Mouse (Mus musculus) mouse trophoblast stem cell (cell line): Measurements from ENCODE around the gene Zfc3h1.

ENCODE experiments used
- in situ Hi-C, 2 experiments: fragments of 300-500 bp; cut with MseI, MboI; formaldehyde crosslinking; loops; 2 replicates in 1 of 2; 3 replicates in 1 of 2; pipeline ENCODE4 v1.15.1; 2025

Gene Zfc3h1

DNA sequence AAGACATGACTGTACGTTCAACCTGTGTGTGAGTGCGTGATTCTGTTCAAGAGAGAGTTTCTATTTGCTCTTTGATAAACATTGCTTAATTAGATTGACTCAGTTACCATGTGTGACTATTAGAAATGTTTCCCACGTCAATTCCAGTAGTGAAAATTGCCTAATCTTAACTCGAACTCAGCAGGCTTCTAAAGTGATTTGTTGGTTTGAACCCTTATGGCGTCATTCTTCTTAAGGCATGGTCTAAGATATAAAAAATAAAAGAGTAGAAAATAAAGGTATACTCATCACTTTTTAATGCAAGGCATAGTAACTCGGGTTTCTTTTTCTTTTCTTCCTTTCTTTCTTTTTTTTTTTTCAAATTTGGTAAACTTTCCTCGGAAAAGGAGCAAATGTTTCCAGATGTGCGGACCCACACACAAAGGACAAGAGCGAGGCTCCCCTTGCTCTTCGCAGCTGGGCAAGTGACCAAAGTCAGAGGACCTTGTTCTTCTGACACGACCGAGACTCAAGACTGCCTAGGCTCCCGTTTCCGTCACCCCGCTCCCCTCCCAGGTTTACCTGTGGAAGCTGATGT lies 1.0 kb upstream of the Zfc3h1 start:
- in situ Hi-C loops, result no loop called here

DNA sequence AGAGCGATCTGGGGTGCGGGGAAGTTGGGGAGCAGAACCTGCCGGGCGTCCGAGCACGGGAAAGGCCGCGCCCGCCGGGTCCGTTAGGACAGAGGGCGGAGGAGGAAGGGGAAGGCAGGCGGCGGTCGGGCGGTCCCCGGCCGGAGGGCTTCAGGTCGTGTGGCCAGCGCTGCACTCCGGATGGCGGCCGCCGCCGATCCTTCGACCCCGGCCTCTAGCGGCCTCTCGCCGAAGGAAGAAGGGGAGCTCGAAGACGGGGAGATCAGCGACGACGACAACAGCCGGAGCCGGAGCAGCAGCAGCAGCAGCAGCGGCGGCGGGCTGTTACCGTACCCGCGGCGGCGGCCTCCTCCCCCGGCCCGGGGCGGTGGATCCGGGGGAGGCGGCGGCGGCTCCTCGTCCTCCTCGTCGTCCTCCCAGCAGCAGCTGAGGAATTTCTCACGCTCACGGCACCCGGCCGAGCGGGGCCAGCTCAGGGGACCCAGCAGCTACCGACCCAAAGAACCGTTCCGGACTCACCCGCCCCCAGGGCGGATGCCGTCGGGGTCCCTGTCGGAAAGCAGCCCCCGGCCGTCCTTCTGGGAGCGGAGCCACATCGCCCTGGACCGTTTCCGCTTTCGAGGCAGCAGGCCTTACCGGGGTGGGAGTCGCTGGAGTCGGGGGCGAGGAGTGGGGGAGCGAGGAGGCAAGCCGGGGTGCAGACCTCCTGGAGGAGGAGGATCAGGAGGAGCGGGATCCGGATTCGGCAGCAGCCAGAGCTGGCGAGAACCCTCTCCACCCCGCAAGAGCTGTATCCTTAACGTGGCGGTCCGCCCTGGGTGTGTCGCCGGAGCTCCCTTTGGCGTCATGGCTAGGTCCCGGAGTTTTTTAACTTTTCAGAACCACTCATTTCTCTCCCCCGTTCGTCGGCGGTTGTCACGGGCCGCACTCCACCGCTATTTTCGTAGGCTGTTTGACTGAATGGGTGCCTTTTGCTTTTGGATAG lies 551 bp downstream of the Zfc3h1 start:
- in situ Hi-C loops, result no loop called here

DNA sequence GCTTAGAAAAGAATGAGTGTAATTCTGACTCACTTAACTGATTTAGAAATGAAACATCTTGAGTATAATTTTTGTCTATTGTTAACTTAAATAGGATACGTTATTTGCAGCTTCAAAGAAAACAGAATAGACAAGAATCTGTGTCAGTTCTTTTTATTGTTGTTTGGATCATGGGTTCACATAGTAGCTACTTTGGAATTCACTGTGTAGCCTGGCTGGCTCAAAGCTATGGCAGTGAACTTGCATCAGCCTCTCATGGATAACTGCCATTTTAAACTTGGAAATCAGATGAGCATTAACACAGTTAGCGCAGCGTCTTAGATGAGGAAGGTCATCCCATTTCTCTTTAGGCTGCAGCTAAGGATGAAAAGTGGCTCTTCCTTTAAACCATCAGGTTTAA lies 3.1 kb downstream of the Zfc3h1 start:
- in situ Hi-C loops, result no loop called here

DNA sequence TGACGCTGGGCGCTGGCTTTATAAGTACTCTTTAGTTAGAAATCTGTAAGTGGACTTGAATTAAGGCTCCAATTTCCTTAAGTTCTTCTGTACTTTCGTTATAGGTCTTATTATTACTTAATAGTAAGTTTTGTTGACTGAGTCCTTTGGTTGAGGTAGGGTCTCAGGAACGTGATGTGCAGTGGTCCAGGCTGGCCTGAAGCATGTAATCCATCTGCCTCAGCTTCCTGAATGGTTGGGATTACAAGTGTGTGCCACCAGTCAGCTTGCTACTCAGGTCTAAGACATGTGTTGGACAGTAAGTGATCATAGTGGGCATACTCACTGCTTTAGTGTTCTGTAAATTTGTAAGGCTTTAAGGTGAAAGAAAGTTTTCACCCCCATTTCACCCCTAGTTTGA lies 6.3 kb downstream of the Zfc3h1 start:
- in situ Hi-C loops, result no loop called here

DNA sequence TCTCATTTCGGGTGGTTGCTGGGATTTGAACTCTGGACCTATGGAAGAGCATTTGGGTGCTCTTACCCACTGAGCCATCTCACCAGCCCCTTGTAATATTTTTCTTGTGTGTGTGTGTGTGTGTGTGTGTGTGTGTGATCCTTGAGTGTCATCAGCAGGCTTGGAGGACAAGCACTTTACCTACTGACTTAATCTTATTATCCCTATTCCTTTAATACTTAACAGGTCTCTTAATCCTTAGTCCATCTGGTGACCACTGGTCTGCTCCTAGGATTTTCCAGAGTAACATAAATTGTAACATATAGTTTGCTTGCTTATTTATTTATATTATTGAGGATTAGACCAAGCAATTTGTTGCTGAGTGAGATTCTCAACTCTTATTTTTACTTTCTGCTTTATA lies 7.1 kb downstream of the Zfc3h1 start:
- in situ Hi-C loops, result no loop called here

DNA sequence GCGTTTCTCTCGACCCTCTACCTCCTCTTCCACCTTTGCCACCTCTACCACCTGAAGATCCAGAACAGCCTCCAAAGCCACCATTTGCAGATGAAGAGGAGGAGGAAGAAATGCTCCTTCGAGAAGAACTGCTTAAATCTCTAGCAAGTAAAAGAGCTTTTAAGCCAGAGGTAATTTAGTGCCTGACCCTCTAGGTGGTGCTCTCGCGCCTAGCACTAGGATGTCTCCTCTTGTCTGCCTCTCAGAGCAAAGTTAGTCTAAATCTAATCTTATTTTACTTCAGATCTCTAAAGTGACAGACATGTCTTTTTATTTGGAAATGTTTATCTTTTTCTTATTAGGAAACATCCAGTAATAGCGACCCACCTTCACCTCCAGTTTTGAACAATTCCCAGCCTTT lies 21.6 kb downstream of the Zfc3h1 start:
- in situ Hi-C loops, result no loop called here

DNA sequence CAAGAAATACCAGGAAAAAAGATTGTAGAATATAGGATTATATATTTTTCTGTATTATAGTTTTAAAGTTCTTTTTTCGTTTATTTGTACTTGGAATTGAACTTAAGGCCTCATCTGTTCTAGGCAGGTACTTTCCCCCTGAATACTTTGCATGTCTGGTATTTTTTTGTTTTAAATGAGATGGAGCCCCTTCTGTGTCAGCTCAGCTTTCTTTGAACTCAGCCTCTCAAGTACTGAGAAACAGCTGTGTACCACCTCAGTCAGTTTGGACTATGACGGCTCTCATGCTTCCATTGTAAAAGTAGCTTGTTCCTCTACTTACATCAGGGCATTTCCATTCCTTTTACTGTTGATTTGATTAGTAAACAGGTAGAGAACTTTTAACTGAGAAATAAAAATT lies 28.7 kb downstream of the Zfc3h1 start:
- in situ Hi-C loops, result no loop called here

DNA sequence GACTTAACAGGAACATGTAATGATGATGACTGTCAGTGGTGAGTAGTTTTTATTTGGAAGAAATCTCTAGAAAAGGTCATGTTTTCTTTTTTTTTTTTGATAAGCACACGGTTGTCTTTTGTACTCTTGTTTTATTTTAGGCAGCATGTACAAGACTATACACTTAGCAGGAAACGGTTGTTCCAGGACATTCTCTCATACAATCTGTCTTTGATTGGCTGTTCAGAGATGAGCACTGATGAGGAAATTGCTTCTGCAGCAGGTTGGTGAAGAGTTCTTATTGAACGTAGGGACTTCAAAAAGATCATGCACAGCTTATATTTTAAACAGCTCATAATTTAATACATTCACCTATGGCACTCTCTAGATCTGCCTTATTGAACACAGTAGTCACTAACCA lies 29.3 kb downstream of the Zfc3h1 start:
- in situ Hi-C loops, result no loop called here

DNA sequence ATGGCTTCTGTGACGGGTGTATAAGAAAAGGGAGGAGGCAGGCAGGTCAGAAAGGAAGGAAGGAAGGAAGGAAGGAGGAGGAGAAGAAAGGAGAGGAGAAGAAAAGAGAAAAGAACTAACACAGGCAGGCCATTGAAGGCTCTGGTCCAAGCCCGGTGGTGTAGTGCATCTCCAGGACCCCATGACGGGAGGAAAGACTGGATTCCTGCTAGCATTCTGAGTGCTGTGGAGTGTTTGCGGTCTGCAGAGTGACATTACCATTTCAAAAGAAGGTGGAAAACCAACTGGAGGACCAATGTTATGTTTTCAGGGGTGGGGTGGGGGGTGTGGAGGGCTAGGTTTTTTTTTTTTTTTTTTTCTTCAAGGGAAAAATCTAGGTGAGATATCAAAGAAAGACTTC lies 37.2 kb downstream of the Zfc3h1 start:
- in situ Hi-C loops, result no loop called here

DNA sequence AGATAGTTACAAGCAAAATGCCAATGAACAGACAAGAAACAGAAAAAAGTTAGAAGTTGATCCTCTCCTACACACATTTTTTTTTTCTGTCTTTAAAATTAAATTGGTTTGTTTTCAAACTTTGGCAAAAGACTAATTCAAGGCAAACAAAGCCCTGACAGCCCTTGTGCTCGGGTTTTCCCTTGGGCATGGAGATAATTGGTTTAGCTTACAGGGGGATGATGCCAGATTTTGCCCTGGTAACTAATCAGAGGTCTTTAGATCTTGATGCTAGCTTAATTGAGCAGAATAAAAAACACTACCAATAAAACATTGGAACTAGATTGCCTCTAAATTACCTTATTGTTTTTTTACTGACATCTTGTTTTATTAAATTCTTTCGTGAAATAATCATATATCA lies 40.6 kb downstream of the Zfc3h1 start:
- in situ Hi-C loops, result no loop called here

DNA sequence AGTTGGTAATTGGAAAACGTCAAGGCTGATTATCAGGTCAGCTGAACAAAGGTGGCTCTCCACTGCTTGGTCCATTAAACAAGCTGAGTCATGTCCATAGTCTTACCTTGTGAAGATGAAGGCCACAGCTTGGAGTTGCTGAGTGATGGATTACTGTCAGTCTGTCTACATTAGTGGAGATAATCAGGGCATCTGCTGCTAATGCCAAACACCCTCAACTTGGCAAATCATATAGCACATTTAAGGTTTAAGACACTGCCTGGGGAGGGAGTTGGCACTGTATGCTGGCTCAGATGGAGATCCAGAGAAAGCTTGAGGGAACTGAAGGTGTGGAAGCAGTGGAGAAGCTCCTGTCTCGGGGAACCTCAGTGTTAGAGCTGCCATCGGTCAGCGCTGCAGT lies 52.5 kb downstream of the Zfc3h1 start:
- in situ Hi-C loops, result no loop called here

DNA sequence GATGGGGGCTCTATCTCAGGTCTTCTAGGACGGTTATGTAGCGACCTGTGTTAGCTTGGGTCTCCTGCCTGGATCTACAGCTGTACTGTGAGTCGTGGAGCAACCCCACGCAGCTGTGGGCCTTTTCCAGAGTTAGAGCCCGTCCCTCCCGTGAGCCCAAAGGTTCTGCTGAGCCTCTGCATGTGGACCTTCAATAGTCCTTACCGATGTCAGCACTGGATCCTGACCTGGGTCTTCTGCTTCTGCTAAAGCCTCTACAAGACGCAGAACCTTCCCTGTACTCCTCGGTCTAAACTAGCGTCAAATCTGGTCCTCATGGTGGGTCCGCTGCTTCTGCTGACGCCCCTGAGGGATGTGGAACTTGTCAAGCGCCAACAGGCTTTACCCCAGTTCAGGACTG lies 63.9 kb downstream of the Zfc3h1 start:
- in situ Hi-C loops, result no loop called here

DNA sequence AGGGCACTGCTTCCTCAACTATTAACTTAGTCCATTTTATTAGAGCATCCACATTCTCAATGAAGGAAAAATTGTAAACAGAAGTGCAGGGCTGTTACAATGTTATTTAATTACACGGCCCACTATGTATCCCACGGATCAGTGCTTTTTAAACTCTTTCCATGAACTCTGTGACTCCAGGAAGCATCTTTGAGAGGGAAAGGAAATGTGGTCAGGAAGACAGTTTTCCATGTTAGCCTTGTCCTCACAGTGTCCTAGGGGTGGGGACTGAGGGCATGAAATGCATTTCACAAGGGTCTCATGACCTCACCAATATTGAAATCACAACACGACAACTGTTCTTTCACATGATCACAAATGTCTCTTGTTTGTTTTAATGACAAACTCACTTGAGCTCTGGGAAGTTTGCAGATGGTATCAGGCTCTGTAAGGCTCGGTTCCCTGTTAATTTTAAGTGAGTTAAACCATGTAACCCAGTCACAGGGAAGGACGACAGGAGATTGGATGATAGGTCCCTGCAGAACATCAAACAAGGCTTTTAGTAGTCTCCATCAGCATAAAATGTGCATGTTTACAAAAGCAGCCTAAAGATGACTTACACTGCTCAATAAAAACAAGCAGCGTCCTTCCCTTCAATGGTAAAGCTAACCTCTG lies 72.7 kb downstream of the Zfc3h1 start:
- in situ Hi-C loops, result no loop called here

DNA sequence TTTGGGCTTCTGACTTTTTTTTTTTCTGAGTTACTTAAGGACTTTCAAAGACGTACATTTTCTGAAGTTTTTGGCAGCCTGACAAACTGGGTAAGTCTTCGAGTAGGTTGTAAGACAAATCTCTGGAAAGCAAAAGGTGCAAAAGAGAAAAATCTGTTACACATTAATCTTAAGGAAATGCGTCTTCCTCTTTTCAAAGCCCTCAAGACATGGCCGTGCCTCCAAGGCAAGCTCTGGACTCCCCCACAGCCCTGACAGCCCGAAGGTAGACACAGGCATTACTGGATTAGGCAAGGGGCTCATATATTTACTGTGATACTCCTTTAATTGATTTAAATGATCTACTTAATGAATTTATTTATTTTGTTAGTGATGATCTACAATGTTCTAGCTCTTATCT lies 77.9 kb downstream of the Zfc3h1 start:
- in situ Hi-C loops, result no loop called here

DNA sequence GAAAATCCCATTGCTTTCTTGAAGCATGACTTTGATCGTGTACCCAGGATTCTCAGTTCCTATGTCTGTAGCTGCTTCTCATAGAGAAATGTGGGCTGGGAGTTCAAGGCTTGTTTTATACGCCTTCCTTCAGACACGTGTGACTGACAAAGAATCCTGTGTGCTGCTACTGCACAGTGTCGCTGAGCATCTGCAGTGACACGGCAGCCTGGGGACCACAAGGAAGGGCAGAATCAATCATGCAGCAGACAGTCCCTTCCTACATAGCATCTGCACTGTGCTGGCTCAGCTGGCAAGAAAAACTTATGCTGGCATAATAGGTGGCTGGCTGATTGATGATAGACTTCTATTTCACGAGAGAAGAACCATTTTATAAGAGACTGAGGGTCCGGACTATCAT lies 80.3 kb downstream of the Zfc3h1 start:
- in situ Hi-C loops, result no loop called here

DNA sequence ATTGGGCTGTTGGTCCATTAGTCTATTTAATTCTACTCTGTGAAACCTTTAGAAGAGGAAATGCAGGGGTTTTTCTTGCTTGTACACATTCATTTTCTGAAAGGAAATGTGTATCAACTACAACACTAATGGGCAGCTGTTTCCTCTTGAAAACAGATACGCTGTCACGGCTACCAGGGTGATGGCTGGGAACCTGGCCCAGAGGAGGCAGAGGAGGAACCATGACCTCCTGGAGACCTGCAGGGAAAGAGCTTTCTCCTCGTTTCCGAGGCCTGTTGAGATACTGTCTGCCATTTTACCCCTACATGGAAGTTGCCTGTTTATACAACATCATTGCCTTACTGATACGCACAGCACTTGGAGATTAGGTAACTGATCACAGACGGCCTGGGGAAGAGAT lies 81.0 kb downstream of the Zfc3h1 start:
- in situ Hi-C loops, result no loop called here

DNA sequence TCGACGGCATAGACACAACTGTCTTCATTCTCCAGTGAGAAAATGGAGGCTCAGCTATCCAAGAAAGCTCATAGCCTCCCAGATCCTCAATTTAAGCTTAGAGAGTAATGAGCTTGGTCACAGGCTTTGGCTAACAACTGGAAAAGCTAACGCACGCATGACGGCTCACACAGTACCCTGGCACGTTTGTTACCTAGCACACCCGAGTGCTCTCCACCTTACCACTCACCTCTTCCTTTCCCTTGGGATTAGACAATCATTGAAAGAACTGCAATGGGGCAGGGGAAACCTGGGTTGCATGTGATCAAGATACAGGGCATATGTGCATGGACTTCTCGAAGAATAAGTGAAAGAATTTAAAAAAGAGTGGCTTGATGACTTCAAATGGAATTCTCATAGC lies 83.2 kb downstream of the Zfc3h1 start:
- in situ Hi-C loops, result no loop called here

DNA sequence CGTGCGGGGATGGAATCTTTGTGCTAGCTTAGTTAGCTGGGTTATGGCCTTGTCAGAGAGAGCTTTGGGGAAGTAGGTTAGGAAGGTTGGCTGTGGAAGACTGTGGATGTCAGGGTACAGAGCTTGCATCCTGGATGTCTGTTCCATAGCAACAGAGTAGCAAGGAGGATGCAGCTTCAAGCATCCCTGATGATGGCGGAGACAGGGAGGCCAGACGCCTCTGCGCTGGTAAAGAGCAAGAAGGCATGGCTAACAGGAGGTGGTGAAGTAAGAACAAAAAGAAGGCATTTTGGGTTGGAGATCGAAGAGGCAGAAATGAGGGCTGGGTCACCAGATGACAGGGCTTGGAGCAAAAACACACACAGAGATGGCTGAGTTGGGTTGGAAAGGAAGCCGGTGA lies 83.9 kb downstream of the Zfc3h1 start:
- in situ Hi-C loops, result no loop called here

DNA sequence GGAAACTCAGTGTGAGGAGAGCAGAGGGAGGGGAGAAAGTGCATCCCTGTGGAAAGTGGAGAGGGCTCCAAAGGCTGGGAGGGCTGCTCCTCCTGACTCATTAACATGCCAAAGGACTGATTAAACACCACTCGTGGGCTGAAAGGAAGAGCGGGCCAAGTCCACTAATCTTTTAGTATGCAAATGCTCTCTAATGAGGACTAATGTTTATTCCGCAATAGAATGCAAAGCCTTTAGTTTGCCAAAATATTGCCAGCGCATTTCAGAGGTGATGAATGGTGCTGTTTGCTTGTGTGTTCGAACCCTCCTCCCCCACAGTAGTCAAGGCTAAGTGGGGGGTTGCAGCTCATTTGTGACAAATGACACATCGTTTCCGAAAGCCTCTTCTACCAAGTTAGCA lies 84.3 kb downstream of the Zfc3h1 start:
- in situ Hi-C loops, result no loop called here

DNA sequence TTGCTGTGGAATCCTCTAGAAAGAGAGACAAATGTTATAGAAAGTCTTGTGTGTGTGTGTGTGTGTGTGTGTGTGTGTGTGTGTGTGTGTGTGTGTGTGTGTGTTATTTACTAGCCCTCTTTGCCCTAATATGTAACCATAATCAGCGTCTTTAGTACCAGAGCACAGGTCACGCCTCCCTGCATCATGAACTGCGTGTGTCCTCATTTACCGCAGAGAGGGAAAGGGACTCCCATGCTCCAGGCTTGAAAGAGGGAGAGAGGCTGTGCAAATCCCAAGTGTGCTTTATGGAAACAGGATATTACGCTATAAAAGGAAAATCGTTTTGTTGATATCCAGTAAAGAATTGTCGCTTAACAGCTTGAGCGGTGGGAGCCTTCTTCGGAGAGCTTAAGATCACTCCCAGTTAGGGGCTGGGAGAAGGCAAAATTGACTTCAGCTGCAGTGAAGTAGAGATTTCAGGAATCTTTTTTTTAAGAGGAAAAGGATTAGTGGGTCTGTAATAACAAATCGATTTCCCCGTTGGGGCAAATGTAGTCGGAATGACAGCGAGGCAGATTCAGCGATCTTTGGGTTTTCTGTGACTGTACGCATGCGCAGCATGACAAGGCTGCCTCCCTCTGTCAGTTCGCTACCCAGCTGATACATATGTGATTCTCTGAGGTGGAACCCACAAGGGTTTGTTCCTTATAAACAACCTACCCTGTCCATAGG lies 86.0 kb downstream of the Zfc3h1 start:
- in situ Hi-C loops, result no loop called here

DNA sequence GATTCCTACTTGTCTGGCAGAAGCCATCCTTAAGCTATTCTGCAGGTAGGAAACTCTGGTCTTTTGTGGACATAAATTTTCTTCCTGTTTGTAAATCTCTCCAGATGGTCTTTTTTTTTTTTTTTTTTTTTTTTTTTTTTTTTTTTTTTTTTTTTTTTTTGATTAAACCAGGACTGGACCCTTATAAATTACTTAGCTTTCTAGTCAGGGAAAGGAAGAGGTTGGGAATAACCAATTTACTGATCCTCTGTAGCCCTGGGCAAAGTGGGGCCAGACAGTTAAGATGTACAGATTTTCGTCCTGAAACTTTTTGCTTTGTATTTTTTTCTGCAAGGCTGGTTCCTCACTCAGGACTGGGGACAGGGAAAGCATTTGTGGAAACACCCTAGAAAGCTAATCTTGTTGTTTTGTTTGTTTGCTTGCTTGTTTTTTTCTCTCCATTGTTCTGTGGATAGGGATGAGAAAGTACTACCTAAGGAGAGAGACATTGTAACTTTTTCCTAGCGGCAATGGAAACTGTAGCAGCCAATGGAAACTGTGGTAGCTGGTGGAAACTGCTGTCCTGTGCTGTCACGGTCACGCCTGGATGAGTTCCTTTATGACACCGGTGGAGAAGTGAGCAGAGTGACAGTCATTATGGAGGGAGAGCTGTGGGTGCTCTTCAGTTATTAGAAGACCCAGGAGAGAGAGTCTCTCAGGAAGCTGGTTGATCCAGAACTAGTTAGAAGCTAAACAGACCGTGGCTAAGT lies 88.6 kb downstream of the Zfc3h1 start:
- in situ Hi-C loops, result no loop called here
